Mouse (Mus musculus) B cell, adult 2 months (primary cell): ENCODE data around the gene Tas2r105.

Source experiments
- DNase-seq, 2 experiments: peaks; one replicate each; pipeline ENCODE4 v3.0.0; 2022

The Tas2r105 gene

DNA sequence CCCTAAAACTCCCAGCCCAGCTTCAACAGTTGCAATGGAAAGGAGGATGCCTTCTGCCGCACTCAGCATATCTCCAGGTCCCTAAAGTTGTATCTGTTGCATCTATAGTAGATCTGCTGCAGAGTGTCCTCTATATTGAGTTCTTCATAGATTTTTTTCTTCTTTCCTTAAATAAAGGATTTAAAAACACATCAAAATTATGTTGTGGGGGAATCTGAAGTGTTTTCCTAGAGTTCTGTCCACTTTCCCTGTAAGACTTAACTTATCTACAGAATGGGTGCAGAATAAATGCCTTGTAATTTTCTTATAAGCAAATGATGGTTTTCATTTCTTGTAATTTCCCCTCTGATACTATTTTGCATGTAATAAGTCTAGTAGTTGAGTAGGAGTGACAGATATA is at the start of gene Tas2r105:
TSS of gene Tas2r105 (minus strand) at position 101 of the 400 bp plus-strand sequence.
- DNase-seq, result no peak

DNA sequence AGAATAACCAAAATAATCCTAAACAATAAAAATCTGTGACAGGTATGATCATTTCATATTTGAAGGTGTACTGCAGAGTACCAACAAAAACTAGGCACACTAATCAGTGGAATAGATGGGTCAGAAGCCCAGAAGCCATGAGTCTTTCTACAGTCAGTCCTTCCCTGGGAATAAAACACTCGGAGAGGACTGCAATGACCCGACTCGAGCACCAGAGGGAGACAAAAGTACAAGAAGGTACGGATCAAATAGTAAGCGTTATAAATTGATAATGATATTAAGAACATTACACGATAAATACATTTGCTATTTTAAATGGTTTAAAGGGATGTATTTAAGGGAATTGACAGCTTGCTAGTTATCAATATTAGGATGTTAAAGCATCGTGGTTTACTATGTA is 25.5 kb upstream of the Tas2r105 start:
- no peak for DNase-seq

DNA sequence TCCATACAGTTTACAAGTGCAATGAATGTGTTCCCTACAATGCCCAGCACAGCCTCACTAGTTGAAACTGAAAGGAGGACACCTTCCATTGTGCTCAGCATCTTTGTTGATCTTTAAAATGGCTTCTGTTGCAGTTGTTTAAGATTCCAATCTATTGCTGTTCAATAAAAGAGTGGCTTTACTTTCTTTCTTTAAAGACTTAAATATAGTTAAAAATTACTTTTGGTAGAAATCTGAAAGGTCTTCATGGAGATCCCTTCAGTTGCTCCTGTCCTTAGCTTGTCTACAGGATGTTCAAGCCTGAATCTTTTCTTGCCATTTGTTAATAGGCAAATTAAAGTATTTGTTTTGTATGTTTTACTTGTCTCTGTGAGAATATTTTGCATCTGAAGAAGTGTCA is 2.7 kb upstream of the Tas2r105 start, which contains the start of gene Tas2r114:
TSS of gene Tas2r114 (minus strand) at position 101 of the 400 bp plus-strand sequence.
- DNase-seq, result no peak

DNA sequence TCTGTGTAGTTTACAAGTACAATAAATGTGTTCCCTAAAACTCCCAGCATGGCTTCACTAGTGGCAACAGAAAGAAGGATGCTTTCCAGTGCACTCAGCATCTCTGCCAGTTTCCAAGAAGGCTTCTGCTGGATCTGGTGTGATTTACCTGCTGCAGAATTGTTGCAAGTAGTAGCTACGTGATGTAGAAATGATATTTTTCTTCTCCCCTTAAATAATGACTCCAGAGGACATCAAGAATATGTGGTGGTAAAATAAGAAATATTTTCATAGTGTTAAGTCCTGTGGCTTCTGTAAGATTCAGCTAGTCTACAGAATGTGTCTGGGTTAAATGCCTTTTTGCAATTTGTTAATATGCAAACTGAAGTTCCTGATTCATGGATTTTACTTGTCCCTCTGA is 1.7 kb downstream of the Tas2r105 start, which contains the start of gene Tas2r104:
TSS of gene Tas2r104 (minus strand) at position 101 of the 400 bp plus-strand sequence.
- no peak for DNase-seq

DNA sequence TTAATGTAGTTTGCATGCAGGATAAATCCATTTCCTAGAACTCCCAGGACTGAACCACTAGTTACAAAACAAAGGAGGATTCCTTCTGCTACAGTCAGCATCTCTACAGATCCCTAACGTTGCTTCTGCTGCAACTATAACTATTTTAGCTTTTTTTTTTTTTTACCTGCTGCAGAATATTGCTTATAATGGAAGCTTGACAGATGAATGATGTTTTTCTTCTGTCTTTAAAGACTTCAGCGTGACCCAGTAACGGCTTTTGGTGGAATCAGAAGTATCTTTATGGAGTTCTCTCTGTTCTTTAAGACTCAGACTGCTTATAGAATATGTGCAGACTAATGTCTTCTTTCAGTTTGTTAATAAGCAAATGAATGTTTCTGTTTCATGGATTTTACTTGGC is 8.5 kb downstream of the Tas2r105 start, which contains the start of gene Tas2r106:
TSS of gene Tas2r106 (minus strand) at position 101 of the 400 bp plus-strand sequence.
- no peak for DNase-seq

DNA sequence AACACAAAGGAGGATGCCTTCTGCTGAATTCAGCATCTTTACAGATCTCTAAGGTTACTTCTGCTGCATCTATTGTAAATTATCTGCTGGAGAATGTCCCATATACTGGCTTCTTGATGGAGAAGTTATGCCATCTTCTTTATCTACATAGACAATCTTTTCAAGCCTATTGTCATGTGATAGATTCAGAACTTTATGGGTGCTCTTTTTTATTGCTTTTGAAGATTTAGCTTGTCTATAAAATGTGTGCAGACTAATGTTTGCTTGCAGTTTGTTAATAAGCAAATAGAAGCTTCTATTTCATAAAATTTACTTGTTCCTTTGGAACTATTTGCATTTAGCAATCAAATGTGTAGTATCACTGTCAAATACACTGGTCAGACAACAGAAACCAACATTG is 27.2 kb downstream of the Tas2r105 start, which contains the start of gene Tas2r107:
TSS of gene Tas2r107 (minus strand) at position 101 of the 400 bp plus-strand sequence.
- no peak for DNase-seq
